In the genomic region with DNA sequence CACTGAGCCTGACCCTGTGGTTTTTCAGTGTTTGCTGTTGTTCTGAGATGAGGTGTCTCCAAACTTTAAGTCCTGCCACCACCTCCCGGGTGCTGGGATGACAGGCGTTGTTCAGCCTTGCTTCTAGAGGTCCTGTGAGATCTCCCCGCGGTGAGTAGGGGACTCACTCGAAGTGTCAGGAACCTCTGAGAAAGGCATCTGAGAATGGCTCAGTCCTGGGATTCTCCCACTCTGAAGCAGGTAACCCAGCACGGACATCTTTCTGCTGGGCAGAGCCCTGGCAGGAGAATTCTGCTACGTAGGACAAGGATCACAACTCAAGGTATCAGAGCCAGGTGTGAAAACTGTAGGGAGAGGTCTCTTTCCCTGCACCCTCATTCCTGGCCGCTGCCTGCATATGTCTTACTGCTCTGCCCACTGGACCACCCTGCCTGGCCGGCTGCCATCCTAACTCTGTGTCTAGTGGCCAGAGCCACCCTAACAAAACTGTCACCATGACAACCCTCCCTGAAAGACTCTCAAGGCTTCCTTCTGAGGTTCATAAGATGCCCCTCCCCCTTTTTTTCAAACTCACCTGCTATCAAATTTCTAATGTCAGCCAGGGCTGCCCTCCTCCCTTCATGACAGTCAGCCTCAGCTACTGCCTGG, we compare ENCODE assay signal across 21 mouse cellular contexts.
"Had no signal": no experiment of that assay in that cellular context is flagged by ENCODE, and none has a peak within 500 bp of the region (broad histone marks: within the 10 kb centered on the region; RNA-seq: fewer than 3 reads in every experiment).

No protein-coding gene starts in this region.

- H3K4me3 ChIP-seq: heart, embryonic 10.5 days; heart, embryonic 12.5 days; hindbrain, embryonic 13.5 days; hindbrain, embryonic 15.5 days; intestine, embryonic 15.5 days; layer of hippocampus, adult 2 months; left cerebral cortex, adult 2 months; limb, embryonic 10.5 days; limb, embryonic 12.5 days had no signal

- H3K9ac ChIP-seq: heart, embryonic 12.5 days; hindbrain, embryonic 15.5 days; intestine, embryonic 15.5 days; limb, embryonic 12.5 days had no signal

- H3K27ac ChIP-seq: heart, embryonic 10.5 days; hindbrain, embryonic 13.5 days; hindbrain, embryonic 15.5 days; hindbrain, postnatal 0 days; intestine, embryonic 15.5 days; layer of hippocampus, adult 2 months; left cerebral cortex, adult 2 months; limb, embryonic 10.5 days; limb, embryonic 12.5 days had no signal

- H3K4me2 ChIP-seq: heart, embryonic 12.5 days; hindbrain, embryonic 13.5 days; hindbrain, embryonic 15.5 days; intestine, embryonic 15.5 days; limb, embryonic 12.5 days; liver, embryonic 11.5 days had no signal

- DNase-seq: gastrocnemius, postnatal 14 days; gastrocnemius, postnatal 36 days; heart, adult 18-20 months; heart, postnatal 10 days; kidney, adult 18-20 months; kidney, adult 8-10 months; kidney, postnatal 10 days; kidney, postnatal 25 days; liver had no signal

- H3K27me3 ChIP-seq: hindbrain, embryonic 13.5 days; hindbrain, embryonic 15.5 days; intestine, embryonic 15.5 days; limb, embryonic 12.5 days had no signal

- H3K36me3 ChIP-seq: heart, embryonic 10.5 days; heart, embryonic 12.5 days; hindbrain, embryonic 13.5 days; hindbrain, embryonic 15.5 days; intestine, embryonic 15.5 days; limb, embryonic 10.5 days; limb, embryonic 12.5 days had no signal

- H3K9me3 ChIP-seq: heart, embryonic 10.5 days; heart, embryonic 12.5 days; hindbrain, embryonic 13.5 days; hindbrain, embryonic 15.5 days; intestine, embryonic 15.5 days; limb, embryonic 10.5 days; limb, embryonic 12.5 days had no signal

- ATAC-seq: hindbrain, postnatal 0 days; inflammation-experienced regulatory T-cells, adult 6 months had no signal
